Mouse (Mus musculus) kidney, adult 2 months (tissue): ENCODE data around the gene 1700021F07Rik.

ENCODE experiments used
- CTCF ChIP-seq: fragments of 200-500 bp; conservative IDR thresholded peaks from 2 replicates; pipeline ENCODE4 v1.5.1; 2011; ENCODE audit warnings: low read depth, mild to moderate bottlenecking, control low read depth, low read length, moderate library complexity, mixed read lengths; ENCODE audit not compliant: insufficient read depth, insufficient read length
- POLR2A ChIP-seq: fragments of 200-500 bp; IDR thresholded peaks from one replicate; pipeline ENCODE4 v1.6.1; 2011; ENCODE audit warnings: low read depth, low read length, control low read depth

GRCm38 (mm10) chr2:173484486-173484885 is 37.9 kb upstream of the 1700021F07Rik start:
- TF ChIP-seq POLR2A (no peak), CTCF (no peak)
